Mouse (Mus musculus): ENCODE measurements around the gene Gpr3.

DNA sequence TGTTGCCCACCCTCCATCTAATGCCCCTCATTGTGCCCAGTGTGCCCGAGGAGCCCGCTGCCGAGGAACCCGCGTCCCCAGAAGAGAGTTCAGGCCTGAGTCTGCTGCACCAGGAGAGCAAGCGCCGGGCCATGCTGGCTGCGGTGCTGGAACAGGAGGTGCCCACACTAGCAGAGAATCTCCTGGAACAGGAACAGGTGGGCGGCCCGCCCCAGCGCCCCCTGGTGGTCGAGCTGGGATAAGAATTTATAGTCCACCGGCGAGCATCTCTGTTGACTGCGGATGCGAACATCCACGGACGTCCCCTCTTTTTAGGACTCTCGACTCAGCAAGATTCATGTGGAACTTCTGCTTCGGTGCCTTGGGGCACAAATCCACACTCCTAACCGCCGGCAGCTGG, 38.3 kb upstream of the Gpr3 start:
- peak; percentile 67 for TF ChIP-seq CTCF (IDR thresholded peaks at IDR 0.05; ENCODE audit: low read depth)
- no peak for TF ChIP-seq EP300 (IDR thresholded peaks at IDR 0.05; ENCODE audit: low read depth)
